Mouse (Mus musculus): ENCODE results near the gene Amigo2.
"Not testable (repeated sequence)": the region's sequence is repeated elsewhere in the genome, so short reads cannot be mapped to it uniquely, and the experiment has no call there.

The Amigo2 gene

DNA sequence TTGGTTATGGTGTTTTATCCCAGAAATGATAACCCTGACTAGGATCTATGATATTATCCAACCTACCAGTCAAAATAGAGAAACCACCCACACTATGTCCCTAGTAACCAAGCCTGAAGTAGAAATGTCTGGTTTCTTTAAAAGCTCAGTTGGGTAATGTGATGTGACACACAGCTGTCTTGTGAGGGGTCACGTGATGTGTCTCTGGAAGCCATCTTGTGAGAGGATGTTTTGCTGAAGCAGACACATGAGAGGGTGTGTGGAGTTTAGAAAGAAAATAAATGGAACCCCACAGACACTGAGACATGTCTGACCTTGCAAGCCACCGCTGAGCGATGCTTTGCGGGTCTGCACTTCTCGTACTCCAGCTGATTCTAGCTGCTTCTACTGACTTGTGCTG lies 30.2 kb downstream of the Amigo2 start:
- no peak for DNase-seq (ENCODE audit: low read depth, low spot score)

DNA sequence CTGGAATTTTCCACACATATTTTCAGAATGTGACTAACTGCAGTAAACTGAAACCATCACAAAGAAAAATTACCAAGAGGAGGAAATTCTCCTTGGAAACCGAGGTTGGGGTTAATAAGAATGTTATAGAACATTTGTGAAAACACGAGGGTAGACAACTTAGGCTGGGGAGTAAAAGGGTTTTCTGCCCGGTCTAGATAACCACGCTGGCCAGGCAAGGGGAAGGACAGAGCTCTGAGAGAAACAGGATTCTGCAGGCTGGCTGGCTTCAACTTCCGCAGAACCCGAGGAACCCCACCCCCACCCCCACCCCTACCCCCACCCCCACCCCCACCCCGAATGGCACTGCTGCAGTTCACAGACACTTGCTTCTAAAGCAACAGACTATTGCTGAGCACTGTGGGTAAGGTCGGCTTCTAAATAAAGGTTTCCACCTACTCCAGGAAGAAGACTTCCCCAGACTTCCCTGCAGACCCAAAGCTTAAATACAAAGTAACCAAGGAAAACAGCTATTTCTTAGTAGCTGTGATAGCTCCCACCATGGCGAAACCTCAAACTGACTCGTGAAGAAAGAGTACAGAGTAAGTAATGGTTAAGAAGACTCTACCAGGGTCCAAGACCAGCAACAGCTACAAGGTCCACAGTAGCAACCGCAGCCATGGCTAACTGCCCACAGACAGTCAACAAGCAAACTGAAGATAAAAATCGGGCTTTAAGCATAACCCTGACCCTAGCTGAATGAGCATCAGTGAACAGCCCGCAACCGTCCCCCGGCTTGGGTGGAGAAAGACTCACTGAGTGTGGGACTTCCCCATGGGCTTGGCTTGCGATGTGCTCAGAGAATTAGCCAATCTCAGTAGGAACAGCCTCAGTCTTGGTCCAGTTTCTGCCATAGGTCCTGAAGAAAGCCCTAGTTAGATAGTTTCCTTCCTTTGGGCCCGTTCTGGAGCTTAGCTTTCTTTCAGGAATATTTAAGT lies 34.3 kb downstream of the Amigo2 start:
- no peak for DNase-seq (ENCODE audit: low read depth, low spot score)

DNA sequence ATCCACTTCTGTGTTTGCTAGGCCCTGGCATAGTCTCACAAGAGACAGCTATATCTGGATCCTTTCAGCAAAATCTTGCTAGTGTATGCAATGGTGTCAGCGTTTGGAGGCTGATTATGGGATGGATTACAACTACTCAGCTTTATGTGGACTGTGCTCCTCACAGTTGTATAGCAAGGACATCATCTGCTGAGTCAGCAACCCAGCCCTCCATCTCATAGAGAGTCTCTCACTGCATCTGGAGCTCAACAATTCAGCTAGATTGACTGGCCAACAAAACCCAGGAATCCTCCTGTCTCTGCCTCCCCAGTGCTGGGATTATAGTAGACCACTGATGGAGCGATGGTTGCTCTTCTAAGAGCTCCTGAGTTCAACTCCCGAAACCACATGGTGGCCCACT lies 37.3 kb downstream of the Amigo2 start:
- not testable (repeated sequence) for DNase-seq (ENCODE audit: low read depth, low spot score)

DNA sequence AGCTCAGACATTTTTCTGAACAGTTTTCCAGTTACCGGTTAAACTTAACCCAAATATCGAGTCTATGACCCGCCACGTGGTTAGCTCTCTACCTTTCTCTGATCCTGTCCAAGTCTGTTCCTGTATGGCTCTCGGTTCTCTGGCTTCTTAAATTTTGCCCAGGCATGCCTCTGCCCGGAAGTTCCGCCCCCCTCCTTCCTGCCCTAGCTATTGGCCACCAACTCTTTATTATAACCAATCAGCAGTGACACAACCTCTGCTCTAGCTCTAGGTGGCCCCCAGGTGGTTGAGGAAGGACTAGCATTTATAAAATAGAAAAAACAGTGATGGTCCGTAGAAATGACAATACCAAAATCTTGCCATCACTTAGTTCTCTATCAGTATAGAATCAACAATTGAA lies 40.6 kb downstream of the Amigo2 start:
- DNase-seq (ENCODE audit: low read depth, low spot score) = peak; percentile 35

DNA sequence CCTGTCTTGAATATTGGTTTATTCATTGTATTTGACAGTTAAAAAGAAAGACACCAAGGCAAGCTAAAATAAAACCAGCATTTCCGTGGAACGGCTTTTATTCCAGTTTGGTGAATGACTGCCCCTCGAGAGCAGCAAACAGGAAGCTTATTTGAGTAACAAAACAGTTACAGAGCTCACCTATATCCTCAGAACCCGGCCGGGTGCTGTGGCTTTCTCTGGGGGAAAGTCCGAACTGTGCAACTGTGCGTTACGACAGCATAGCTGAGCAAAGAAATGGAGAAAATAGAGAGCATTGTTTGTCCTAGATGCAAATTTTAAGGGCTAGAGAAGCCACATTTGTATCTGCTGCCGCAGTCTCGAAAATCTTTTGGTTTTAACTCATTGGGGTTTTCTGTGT lies 41.3 kb downstream of the Amigo2 start:
- no peak for DNase-seq (ENCODE audit: low read depth, low spot score)

DNA sequence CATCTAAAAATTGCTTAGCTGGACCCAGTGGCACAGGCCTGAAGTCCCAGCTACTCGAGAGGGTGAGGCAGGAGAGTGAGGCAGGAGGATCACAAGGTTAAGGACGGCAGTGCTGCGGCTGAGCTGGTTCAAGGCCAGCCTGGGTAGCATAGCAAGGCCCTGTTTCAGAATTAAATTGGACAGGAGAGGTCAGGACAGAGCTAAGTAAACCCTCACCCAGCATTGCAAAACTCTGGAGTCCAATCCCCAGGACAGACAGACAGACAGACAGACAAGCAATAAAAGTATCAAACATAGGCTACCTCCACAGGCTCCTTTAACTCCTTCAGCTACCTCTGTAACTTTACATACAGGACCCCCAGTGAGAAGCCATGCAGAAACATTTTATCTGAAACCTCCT lies 42.2 kb downstream of the Amigo2 start:
- no peak for DNase-seq (ENCODE audit: low read depth, low spot score)

DNA sequence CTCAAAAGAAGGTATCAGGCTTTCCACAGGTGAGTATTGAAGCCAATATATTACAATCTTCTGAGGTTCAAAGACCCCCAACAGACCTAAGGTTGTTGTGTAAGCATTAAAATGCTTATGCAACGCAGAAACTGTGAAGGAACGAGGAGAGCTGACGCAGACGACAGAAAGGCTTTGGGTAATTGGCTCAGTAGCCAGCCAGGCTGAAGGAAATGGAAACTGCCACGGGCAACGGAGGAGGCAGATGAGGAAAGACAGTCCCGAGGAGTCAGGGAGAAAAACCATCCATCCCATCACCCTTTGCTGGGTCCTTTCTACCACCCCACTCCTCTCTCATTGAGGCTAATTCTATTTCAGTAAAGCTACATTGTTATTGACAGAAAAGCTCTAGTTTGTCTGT lies 50.4 kb downstream of the Amigo2 start:
- no peak for DNase-seq (ENCODE audit: low read depth, low spot score)

DNA sequence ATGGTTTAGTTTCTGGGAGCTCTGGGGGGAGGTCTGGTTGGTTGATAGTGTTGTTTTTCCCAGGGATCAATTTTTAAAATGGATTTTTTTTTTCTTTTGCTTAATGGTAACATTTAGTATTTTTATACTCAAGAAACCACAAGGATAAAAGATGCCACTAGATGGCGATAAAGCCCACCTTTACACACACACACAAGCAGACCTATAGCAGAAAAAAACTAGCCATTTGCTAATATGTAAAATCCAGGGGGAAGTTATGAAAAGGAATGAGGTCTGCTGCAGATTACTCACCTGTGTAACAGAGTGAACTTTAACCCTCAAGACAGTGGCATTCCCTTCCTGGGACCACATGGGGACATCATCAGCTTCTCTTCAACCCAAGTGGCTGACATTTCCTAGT lies 51.5 kb downstream of the Amigo2 start:
- DNase-seq (ENCODE audit: low read depth, low spot score) = peak; percentile 62

All from ES-CJ7 (cell line).